Mouse (Mus musculus) layer of hippocampus, postnatal 10 days (tissue): ENCODE data around the gene Epha1. TPM values are rescaled to one million over a fixed set of nuclear protein-coding genes. Genes with fewer than 3 reads are reported as not detected.

Source experiments
- DNase-seq, 2 experiments: peaks; one replicate each; pipeline ENCODE4 v3.0.0; 2021; ENCODE audit warnings: low spot score in 2 of 2
- total RNA-seq, 2 experiments: library from RNA; stranded (reverse); gene quantifications; 2 replicates each; pipeline ENCODE4 v1.2.3; 2021

Epha1 gene
- total RNA-seq, 2 experiments from 2014 or later = 0.39 TPM; not detected in 1

DNA sequence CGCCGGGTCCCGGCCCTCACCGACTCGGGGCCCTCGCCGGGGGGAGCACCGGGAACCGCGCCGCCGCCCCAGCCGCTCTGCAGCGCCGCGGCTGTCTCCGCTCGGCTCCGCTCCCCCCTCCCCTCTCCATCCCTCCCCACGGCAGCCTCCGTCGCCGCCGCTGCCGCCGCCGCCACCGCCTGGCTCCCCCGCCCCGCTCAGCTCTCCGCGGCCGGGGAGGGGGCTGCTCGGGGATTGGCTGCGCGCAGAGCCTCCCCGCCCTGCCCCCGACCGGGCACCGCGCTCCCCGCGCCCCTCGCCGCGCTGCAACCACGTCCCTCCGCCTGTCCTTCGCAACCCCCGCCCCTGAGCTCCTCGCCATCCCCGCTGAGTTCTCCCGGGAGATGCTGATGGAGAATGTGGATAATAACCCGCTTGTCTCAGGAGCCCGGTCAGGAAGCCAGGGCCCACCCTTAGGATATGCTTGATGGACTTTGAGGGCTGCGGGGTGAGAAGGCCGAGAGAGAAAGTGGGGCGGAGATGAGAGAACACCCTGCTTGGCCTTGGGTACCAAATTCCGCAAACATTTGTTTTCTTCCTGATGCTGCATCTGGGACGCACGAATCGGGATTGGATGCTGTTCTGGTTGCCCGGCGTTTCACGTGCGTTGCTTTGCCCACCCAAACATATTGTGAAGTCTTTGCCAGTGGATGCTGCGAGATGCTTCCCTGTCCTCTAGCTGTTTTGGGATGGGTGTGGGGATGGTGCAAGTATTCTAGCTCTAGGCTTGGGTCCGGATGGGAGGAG is 48.4 kb downstream of the Epha1 start, which contains the start of gene Fam131b:
Fam131b (minus strand) TSS at position 162 of the 786 bp plus-strand sequence.
- DNase-seq = peak; percentile 71 to 84

DNA sequence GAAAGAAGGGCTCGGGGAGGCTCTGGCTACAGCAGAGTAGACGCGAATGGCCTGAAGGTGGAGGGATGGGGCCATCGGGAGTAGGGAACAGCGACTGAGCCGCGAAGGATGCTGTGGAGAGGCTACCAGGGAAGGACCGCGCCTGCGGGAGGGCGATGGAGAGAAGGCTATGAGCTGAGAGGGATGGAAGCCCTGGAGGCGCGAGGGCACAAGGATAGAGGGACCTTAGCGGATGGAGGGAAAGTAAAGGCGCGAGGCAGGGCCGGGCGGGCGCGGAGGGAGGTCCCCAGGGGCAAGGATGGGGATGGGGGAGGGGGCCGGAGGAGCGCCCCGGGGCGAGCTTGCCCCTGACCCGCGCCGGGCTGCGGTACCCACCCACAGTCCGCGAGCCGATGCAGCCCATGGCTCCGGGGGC is 49.0 kb downstream of the Epha1 start:
- DNase-seq = peak; percentile 46 to 60

DNA sequence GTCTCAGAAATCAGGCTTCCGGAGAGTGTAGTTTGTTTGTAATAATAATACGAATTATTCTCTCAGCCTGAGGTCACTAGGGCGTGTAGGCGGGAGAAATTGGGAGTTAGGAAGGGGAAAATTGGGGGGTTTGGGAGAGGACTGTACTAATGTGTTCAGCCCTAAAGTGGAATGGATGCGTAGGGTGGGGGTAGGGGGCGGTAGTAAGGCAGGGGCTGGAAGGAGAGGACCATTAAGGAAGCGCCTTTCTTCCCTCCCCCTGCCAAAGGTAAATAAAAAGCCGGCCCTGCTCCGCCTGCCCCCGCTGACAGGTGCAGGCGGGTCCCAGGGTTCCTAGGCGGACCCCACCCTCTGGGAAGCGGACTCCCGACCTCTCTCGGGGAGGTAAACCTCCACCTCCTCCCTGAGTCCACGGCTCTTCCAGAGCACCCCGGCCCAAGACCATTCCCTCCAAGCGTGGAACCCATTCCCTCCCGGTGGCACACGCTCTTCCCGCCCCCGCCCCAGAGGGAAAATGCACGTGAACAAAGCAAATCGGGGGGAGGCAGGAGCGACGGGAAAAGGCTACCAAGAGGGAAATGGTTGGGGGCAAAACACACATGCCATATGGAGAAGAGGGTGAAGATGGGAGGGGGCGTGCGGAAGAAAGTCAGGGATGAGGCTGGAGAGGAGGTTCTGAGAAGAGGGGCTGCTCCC is 49.5 kb downstream of the Epha1 start:
- peak in 1 of 2 experiments; percentile 34 for DNase-seq

DNA sequence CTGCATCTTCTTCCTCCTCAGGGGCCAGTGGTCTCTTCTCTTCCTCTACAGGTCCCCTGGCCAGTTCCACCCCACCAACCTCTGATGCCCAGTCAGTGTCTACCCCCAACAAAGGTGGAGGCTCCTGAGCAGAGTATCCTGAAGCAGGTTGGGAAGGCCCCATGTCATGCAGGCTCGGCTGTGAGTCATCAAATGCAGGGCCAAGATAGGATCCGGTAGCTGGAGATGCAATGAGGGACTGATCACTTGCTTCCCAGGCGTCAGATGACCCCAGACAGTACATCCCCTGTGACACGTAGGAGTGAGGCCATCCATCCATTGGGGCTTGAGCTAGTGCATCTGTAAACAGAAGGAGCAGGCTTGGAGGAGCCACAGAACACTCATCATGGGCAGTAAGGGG is 54.8 kb downstream of the Epha1 start:
- DNase-seq = no peak

DNA sequence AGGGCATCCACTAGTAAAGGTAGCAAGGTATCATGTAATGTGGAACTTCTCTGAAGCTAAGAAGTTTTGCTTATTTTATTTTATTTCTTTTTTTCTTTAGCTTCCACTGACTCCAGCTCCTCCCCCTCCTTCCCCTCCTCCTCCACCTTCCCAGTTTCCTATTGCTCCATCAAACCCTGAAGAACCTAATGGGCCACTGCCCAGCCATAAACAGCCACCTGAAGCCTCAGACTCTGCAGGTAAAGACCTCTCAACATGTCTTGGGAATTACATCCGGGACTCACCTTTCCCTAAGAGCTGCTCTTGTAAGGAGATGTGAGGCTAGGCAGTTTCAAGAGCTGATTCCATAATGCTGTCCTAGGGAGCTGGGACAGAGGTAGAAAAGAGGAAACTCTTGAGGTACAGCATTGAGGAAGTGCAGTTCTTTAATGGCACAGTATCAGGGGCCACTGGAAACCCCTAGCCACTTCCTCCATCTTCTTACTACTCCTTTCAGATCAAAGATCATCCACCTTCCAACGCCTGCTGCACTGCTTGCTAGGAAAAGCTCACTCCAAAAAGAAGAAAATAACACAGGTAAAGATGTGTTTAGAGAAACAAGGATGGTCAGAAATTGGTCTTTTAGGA is 62.5 kb downstream of the Epha1 start:
- no peak for DNase-seq

DNA sequence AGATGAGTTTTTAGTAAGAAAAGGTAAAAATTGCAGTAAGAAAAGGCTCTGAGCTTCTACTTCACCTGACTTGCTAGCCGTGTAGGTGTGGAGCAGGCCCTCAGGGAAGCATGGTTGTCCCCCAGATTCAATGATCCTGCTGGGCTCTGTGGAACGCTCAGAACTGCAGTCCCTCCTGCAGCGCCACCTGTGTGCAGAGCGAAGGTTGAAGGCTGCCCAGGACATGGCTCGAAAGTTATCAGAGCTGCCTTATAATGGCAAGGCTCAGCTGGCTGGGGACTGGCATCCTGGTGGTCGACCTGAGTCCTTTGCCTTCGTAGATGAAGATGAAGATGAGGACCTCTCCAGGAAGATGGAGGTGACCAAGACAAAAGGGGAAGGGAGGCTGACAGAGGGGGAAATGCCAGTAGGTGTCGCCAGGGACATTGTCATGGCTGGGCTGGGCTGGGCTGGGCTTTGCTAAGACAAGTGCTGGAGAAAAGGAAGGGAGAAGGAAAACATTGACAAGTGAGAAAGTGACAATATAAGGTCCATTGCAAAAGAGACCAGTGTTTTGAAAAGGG is 63.2 kb downstream of the Epha1 start:
- DNase-seq = no peak

Other genes with a start within 250 kb of the Epha1 start
- gene Tas2r139, start 232.3 kb downstream of the Epha1 start, total RNA-seq = not detected
- not detected for gene Tas2r144, start 157.9 kb downstream of the Epha1 start, total RNA-seq
- 1 to 10 TPM; 7.1 to 8.5 TPM for gene Gstk1, start 127.3 kb downstream of the Epha1 start, total RNA-seq
- gene Tmem139, start 111.3 kb downstream of the Epha1 start, total RNA-seq = not detected
- 10 to 100 TPM; 28.0 to 32.2 TPM for gene Casp2, start 108.3 kb downstream of the Epha1 start, total RNA-seq
- gene Clcn1, start 86.6 kb downstream of the Epha1 start, total RNA-seq = 1 to 10 TPM; 2.9 to 4.2 TPM
- 10 to 100 TPM; 75.7 to 81.3 TPM for gene Fam131b, start 48.6 kb downstream of the Epha1 start, total RNA-seq
- 10 to 100 TPM; 54.0 to 56.2 TPM for gene Zyx, start 23.6 kb downstream of the Epha1 start, total RNA-seq
- under 1 TPM in 1 of 2 experiments, not detected in 1; 0.43 TPM for gene Tas2r143, start 27.0 kb upstream of the Epha1 start, total RNA-seq
- gene Tas2r135, start 32.2 kb upstream of the Epha1 start, total RNA-seq = under 1 TPM in 1 of 2 experiments, not detected in 1; 0.34 TPM
- gene Tas2r126, start 61.3 kb upstream of the Epha1 start, total RNA-seq = not detected
- not detected for gene Olfr458, start 91.9 kb upstream of the Epha1 start, total RNA-seq
- gene Olfr457, start 103.1 kb upstream of the Epha1 start, total RNA-seq = not detected
- not detected for gene Olfr456, start 113.9 kb upstream of the Epha1 start, total RNA-seq
- not detected for gene Olfr455, start 174.3 kb upstream of the Epha1 start, total RNA-seq
- gene Tcaf3, start 224.4 kb upstream of the Epha1 start, total RNA-seq = not detected